Mouse (Mus musculus) C2C12 (cell line): Measurements from ENCODE around the gene Nova2. TPM values are rescaled to one million over a fixed set of nuclear protein-coding genes. Genes with fewer than 3 reads are reported as not detected.

Experiments used
- H3K27me3 ChIP-seq: one replicate; pipeline ENCODE4 v1.6.1; 2011; ENCODE audit not compliant: control insufficient read depth, insufficient read depth, insufficient read length
- H3K36me3 ChIP-seq: one replicate; pipeline ENCODE4 v1.6.1; 2011; ENCODE audit not compliant: control insufficient read depth, insufficient read depth
- H3K4me3 ChIP-seq: one replicate; pipeline ENCODE4 v1.5.1; 2011; ENCODE audit warnings: mild to moderate bottlenecking, control low read depth; ENCODE audit not compliant: poor library complexity, insufficient read depth, severe bottlenecking
- H3K79me2 ChIP-seq: one replicate; pipeline ENCODE4 v1.6.1; 2011; ENCODE audit not compliant: control insufficient read depth, insufficient read depth
- H3K79me3 ChIP-seq: one replicate; pipeline ENCODE4 v1.6.1; 2011; ENCODE audit warnings: low read depth, control low read depth
- H3ac ChIP-seq: one replicate; pipeline ENCODE3; 2011; ENCODE audit warnings: low read depth; ENCODE audit not compliant: control insufficient read depth, insufficient read length
- CEBPB ChIP-seq: IDR thresholded peaks from one replicate; pipeline ENCODE4 v1.6.1; 2011; ENCODE audit warnings: low read depth, mild to moderate bottlenecking, control low read depth, moderate library complexity
- CTCF ChIP-seq: IDR thresholded peaks from one replicate; pipeline ENCODE4 v1.5.1; 2011; ENCODE audit not compliant: control insufficient read depth, insufficient read depth, insufficient read length
- FOSL1 ChIP-seq: IDR thresholded peaks from one replicate; pipeline ENCODE4 v1.8.0; 2011; ENCODE audit warnings: mild to moderate bottlenecking, low read length; ENCODE audit not compliant: poor library complexity, insufficient read depth, severe bottlenecking
- MAX ChIP-seq: IDR thresholded peaks from one replicate; pipeline ENCODE4 v1.6.1; 2011; ENCODE audit warnings: mild to moderate bottlenecking, control low read depth
- MYOD1 ChIP-seq: IDR thresholded peaks from one replicate; pipeline ENCODE4 v1.6.1; 2011; ENCODE audit warnings: low read depth; ENCODE audit not compliant: control insufficient read depth, insufficient read length
- MYOG ChIP-seq: IDR thresholded peaks from one replicate; pipeline ENCODE4 v1.6.1; 2011; ENCODE audit not compliant: control insufficient read depth, insufficient read length; ENCODE audit errors: extremely low read depth
- USF1 ChIP-seq: IDR thresholded peaks from one replicate; pipeline ENCODE4 v1.6.1; 2011; ENCODE audit warnings: low read depth, mild to moderate bottlenecking, control low read depth, moderate library complexity
- polyA plus RNA-seq: library from polyadenylated mRNA; unstranded; fragments of >200 nt; fragmentation: generic; extraction: Trizol; gene quantifications from one replicate; pipeline ENCODE4 v1.2.1, GENCODE M21; 2012; ENCODE audit warnings: missing spikeins

Nova2 gene
- polyA plus RNA-seq, 1 experiment, result 0.05 TPM

DNA sequence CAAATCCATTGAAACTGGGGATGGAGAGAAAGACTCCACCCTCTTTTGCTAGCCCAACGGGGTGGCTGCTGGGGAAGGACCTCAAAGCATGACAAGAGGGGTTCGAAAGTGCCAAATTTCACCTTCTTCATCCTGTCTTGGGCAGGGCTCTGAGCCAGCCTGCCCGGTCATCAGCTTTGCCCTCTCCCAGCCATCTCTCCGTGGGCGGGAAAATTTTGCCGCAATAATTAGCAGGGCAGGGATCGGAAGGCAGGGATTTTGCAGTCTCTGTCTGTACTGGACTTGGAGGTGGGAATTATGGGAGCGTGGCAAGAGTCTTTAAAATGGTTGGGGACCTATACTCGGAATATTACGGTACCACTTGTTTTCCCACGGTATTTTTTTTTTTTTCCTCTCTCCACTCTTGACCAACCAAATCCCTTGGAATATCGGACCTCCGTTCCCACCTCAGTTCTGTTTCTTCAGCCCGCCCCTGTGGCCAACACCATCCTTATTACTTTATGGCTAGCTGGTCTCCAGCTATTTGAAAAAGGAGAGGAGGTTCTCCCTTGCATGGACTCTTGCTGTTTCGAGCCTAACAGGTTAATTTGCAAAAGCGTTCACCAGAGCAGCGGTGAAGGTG is 36.6 kb downstream of the Nova2 start:
- H3K4me3 ChIP-seq, result no peak overlapping the region

DNA sequence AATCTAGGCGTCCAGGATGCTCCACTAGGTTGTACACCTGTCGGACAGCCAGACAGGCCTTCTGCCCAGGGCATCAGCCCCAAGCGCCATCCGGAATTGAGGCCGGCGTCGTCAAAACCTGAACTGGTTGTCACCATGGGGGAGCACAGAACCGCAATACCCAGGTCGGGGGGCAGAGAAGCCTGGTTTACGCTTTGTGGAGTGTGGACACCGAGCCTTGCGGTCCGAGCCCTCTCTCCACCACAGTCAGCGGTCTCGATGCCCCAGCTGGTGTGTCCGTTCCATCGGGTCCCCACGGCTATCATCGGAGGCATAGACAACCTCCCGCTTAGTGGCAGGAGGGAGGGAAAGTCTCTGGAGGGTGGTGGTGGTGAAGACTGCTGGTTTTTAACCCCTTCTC is 37.1 kb downstream of the Nova2 start:
- H3K27me3 ChIP-seq, result peaks cover 31% of the 10 kb centered on the region
- H3K36me3 ChIP-seq, result no peaks in the 10 kb centered on the region
- no peaks in the 10 kb centered on the region for H3K79me2 ChIP-seq
- TF ChIP-seq USF1, result no peak
- TF ChIP-seq MYOG, result no peak
- no peak for TF ChIP-seq MAX
- TF ChIP-seq CTCF, result no peak
- no peak for TF ChIP-seq MYOD1
- no peak for TF ChIP-seq CEBPB
- no peak for TF ChIP-seq FOSL1
- H3ac ChIP-seq, result no peak overlapping the region
- H3K79me3 ChIP-seq, result no peaks in the 10 kb centered on the region
- H3K4me3 ChIP-seq, result no peak overlapping the region

More for the DNA sequence above, 36.6 kb downstream of the Nova2 start:
- H3K36me3 ChIP-seq, result no peaks in the 10 kb centered on the region
- no peaks in the 10 kb centered on the region for H3K79me2 ChIP-seq
- H3K79me3 ChIP-seq, result no peaks in the 10 kb centered on the region
- H3ac ChIP-seq, result no peak overlapping the region
- no peak for TF ChIP-seq FOSL1
- no peak for TF ChIP-seq MAX
- TF ChIP-seq MYOD1, result no peak
- TF ChIP-seq USF1, result no peak
- TF ChIP-seq MYOG, result no peak
- TF ChIP-seq CEBPB, result no peak
- no peak for TF ChIP-seq CTCF
- peaks cover 28% of the 10 kb centered on the region for H3K27me3 ChIP-seq

GRCm38 (mm10) chr7:18963294-18963843 is 37.7 kb downstream of the Nova2 start:
- H3K4me3 ChIP-seq, result no peak overlapping the region
- H3K79me3 ChIP-seq, result no peaks in the 10 kb centered on the region
- H3ac ChIP-seq, result no peak overlapping the region
- H3K36me3 ChIP-seq, result no peaks in the 10 kb centered on the region
- H3K79me2 ChIP-seq, result no peaks in the 10 kb centered on the region
- H3K27me3 ChIP-seq, result peaks cover 31% of the 10 kb centered on the region
- TF ChIP-seq CTCF (no peak), USF1 (no peak), MYOG (no peak)

DNA sequence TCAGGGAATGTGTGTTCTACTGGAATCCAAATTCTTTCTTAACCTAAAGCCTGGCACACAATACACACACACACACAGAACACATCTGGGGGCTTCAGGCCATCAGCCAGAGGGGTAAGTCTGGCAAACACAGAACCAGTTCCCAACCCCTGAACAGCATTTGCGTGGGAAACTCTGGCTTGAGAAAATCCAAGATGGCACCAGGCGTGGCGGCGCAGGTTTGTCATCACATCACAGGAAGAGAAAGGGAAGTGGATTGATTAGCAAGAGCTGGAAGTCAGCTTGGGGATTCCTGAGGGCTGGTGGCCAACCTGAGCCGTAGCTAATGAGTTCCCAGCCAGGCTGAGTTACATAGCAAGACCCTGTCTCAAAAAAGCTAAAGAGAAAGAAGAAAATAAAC is 39.6 kb downstream of the Nova2 start:
- Histone ChIP-seq H3K36me3 (no peaks in the 10 kb centered on the region), H3ac (no peak overlapping the region), H3K4me3 (no peak overlapping the region), H3K79me2 (no peaks in the 10 kb centered on the region), H3K27me3 (peaks cover 31% of the 10 kb centered on the region), H3K79me3 (no peaks in the 10 kb centered on the region)
- no peak for TF ChIP-seq MYOG
- no peak for TF ChIP-seq FOSL1
- no peak for TF ChIP-seq MAX
- no peak for TF ChIP-seq CEBPB
- no peak for TF ChIP-seq MYOD1
- TF ChIP-seq USF1, result no peak
- TF ChIP-seq CTCF, result no peak

DNA sequence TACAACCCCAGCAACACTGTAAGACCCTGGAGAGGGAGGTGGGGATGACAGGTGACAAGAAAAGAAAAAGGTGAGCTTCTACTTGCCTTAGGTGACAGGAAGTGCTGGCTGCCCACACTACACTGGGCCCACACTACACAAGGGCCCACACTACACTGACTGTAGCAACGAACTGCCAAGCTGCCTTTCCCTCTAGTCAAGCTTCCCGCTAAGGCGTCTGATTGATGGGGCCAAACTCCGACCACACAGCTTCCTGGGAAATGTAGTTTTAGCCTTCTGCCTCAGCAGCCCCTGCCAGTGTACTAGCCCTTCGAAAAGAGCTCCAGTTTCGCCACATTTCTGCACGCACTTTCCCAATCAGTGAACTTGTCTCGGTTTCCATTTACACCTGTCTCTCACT is 41.9 kb downstream of the Nova2 start:
- Histone ChIP-seq H3K79me2 (no peaks in the 10 kb centered on the region), H3K4me3 (no peak overlapping the region), H3K36me3 (no peaks in the 10 kb centered on the region), H3K27me3 (peaks cover 30% of the 10 kb centered on the region), H3K79me3 (no peaks in the 10 kb centered on the region), H3ac (no peak overlapping the region)
- TF ChIP-seq MYOD1, result no peak
- TF ChIP-seq FOSL1, result no peak
- TF ChIP-seq MAX, result no peak
- no peak for TF ChIP-seq MYOG

GRCm38 (mm10) chr7:18970956-18971355 is 45.3 kb downstream of the Nova2 start:
- no peak overlapping the region for H3ac ChIP-seq
- no peaks in the 10 kb centered on the region for H3K79me2 ChIP-seq
- H3K36me3 ChIP-seq, result no peaks in the 10 kb centered on the region
- H3K79me3 ChIP-seq, result no peaks in the 10 kb centered on the region
- H3K4me3 ChIP-seq, result no peak overlapping the region
- peaks cover 18% of the 10 kb centered on the region for H3K27me3 ChIP-seq
- TF ChIP-seq USF1, result no peak
- TF ChIP-seq MYOD1, result no peak
- no peak for TF ChIP-seq MYOG
- TF ChIP-seq FOSL1, result no peak
- no peak for TF ChIP-seq CEBPB
- TF ChIP-seq MAX, result no peak
